Mouse (Mus musculus) erythroblast, adult 5-6 weeks (primary cell): ENCODE data around the gene Gm14418. TPM values are rescaled to one million over a fixed set of nuclear protein-coding genes. Genes with fewer than 3 reads are reported as not detected.
"Not testable (repeated sequence)": the region's sequence is repeated elsewhere in the genome, so short reads cannot be mapped to it uniquely, and the experiment has no call there.

Source experiments
- ATAC-seq: replicated peaks from 2 replicates; pipeline ENCODE4 v1.8.0; 2016; ENCODE audit warnings: moderate number of reproducible peaks, mild to moderate bottlenecking, moderate TSS enrichment, inconsistent platforms; ENCODE audit not compliant: poor library complexity, low FRiP score, severe bottlenecking
- total RNA-seq, 2 experiments: library from RNA; stranded (forward) in 1 of 2; stranded (reverse) in 1 of 2; fragments of 150-400 nt in 1 of 2; fragments of 200-764, 138-1000 nt in 1 of 2; gene quantifications; 2 replicates each; pipeline versions ENCODE4 v1.2.3 to v1.2.4; 2015 to 2017; ENCODE audit warnings: low replicate concordance in 2 of 2

Gm14418 gene
- total RNA-seq (2015; ENCODE audit: low replicate concordance) (not detected in 2 replicates), total RNA-seq (2017; ENCODE audit: low replicate concordance) (not detected in 2 replicates)

- not testable (repeated sequence) for ATAC-seq
These were observed at the start of gene Gm14418 for GRCm38 (mm10) chr2:177398096-177398495. Gene Gm14418, minus strand, starts transcription at chr2:177398320.

Other genes with a start within 250 kb of the Gm14418 start
- gene Gm14410, start 191.9 kb downstream of the Gm14418 start, total RNA-seq (2015; ENCODE audit: low replicate concordance) = 2.9 and 7.7 TPM in 2 replicates
- 0.43 TPM in 1 of 2 replicates, not detected in the other for gene Gm14410, start 191.9 kb downstream of the Gm14418 start, total RNA-seq (2017; ENCODE audit: low replicate concordance)
- gene Gm14409, start 131.3 kb downstream of the Gm14418 start, total RNA-seq (2015; ENCODE audit: low replicate concordance) = not detected in 2 replicates
- not detected in 2 replicates for gene Gm14409, start 131.3 kb downstream of the Gm14418 start, total RNA-seq (2017; ENCODE audit: low replicate concordance)
- not detected in 2 replicates for gene Gm14412, start 74.0 kb downstream of the Gm14418 start, total RNA-seq (2015; ENCODE audit: low replicate concordance)
- gene Gm14412, start 74.0 kb downstream of the Gm14418 start, total RNA-seq (2017; ENCODE audit: low replicate concordance) = not detected in 2 replicates
- gene Zfp970, start 66.4 kb upstream of the Gm14418 start, total RNA-seq (2015; ENCODE audit: low replicate concordance) = 9.2 TPM in 1 of 2 replicates, not detected in the other
- 1.1 TPM in 1 of 2 replicates, not detected in the other for gene Zfp970, start 66.4 kb upstream of the Gm14418 start, total RNA-seq (2017; ENCODE audit: low replicate concordance)
- gene Gm14403, start 99.9 kb upstream of the Gm14418 start, total RNA-seq (2015; ENCODE audit: low replicate concordance) = 10.8 TPM in 1 of 2 replicates, not detected in the other
- not detected in 2 replicates for gene Gm14403, start 99.9 kb upstream of the Gm14418 start, total RNA-seq (2017; ENCODE audit: low replicate concordance)
- gene Gm14406, start 179.9 kb upstream of the Gm14418 start, total RNA-seq (2015; ENCODE audit: low replicate concordance) = not detected in 2 replicates
- not detected in 2 replicates for gene Gm14406, start 179.9 kb upstream of the Gm14418 start, total RNA-seq (2017; ENCODE audit: low replicate concordance)